Mouse (Mus musculus): ENCODE measurements around the gene Gm20661. TPM values are rescaled to one million over a fixed set of nuclear protein-coding genes. Genes with fewer than 3 reads are reported as not detected.
A peak's percentile ranks its signal among the peaks of the same experiment; 100 is the strongest.
"Not testable (repeated sequence)": the region's sequence is repeated elsewhere in the genome, so short reads cannot be mapped to it uniquely, and the experiment has no call there.

Gm20661 gene
- polyA plus RNA-seq, 1 experiment, result 5.5 TPM

DNA sequence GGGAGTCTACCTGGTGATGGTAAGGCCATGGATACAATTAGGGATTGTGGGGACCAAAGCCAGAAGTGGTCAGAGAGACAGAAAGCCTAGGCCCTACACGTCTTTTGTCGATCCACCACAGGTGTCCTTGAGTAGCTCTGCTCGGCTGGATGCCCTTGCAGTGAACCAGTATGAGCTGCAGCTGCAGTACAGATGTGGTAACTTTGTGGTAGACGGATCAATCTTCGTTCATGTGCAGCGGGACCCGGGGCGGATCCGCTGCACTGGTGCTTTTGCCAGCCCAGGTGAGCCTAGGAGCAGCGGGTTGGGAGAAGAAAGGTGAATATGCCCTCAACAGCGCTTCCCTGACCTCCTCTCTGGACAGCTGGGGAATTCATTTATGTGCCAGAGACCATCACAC lies 10.2 kb downstream of the Gm20661 start:
- no peak for TF ChIP-seq CTCF (IDR thresholded peaks at IDR 0.05; ENCODE audit: insufficient read depth, low read length)
- 90% methylated on average over 11 of the region's 11 CpGs for WGBS
- Histone ChIP-seq H3K4me1 (ENCODE audit: control insufficient read depth, insufficient read depth, low read length) (no peaks in the 10 kb centered on the region), H3K4me3 (replicated peaks; ENCODE audit: extremely low read depth, low read depth, low read length) (no peak overlapping the region)
- no peak for DNase-seq

DNA sequence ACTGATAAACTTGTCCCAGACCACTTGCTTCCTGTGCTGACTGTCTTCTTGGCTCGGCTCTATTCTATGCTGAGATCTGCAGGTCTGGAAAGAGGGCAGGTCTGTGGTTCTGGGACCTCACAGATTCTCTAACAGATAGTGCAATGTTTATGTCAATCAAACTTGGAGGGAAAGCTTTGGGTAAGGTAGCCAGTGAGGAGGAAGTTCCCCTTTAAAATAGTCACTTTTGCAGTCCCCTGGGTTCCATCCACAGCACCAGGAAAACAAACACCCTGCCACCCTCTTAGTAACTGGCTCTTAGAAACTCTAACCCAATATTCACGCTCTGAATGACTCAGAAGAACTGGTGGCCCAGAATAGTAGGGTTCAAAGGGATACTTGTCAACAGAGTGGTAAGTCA lies 11.6 kb downstream of the Gm20661 start:
- TF ChIP-seq POLR2A (IDR thresholded peaks at IDR 0.05; ENCODE audit: borderline replicate concordance, extremely low read depth, low read depth, low read length) (no peak), CTCF (IDR thresholded peaks at IDR 0.05; ENCODE audit: insufficient read depth, low read length) (no peak)
- Histone ChIP-seq H3K4me3 (replicated peaks; ENCODE audit: extremely low read depth, low read depth, low read length) (no peak overlapping the region), H3K4me1 (ENCODE audit: control insufficient read depth, insufficient read depth, low read length) (no peaks in the 10 kb centered on the region)
- WGBS, result 25% methylated on average over 2 of the region's 2 CpGs
- no peak for DNase-seq

GRCm38 (mm10) chr9:107995513-107995912 lies 12.7 kb downstream of the Gm20661 start:
- no peaks in the 10 kb centered on the region for H3K4me1 ChIP-seq (ENCODE audit: control insufficient read depth, insufficient read depth, low read length)
- no peak for DNase-seq
- no peak overlapping the region for H3K4me3 ChIP-seq (replicated peaks; ENCODE audit: extremely low read depth, low read depth, low read length)
- TF ChIP-seq CTCF (IDR thresholded peaks at IDR 0.05; ENCODE audit: insufficient read depth, low read length) (no peak), POLR2A (IDR thresholded peaks at IDR 0.05; ENCODE audit: borderline replicate concordance, extremely low read depth, low read depth, low read length) (no peak)
- 92% methylated on average over 21 of the region's 21 CpGs for WGBS

GRCm38 (mm10) chr9:107996049-107996448 lies 13.2 kb downstream of the Gm20661 start, which contains the start of gene Gm20662:
Gene Gm20662, plus strand, starts transcription at chr9:107996349.
- no peak for DNase-seq
- H3K4me1 ChIP-seq (ENCODE audit: control insufficient read depth, insufficient read depth, low read length), result no peaks in the 10 kb centered on the region

GRCm38 (mm10) chr9:108001922-108002770 lies 19.3 kb downstream of the Gm20661 start, which contains the start of gene Ip6k1:
Gene Ip6k1, plus strand, starts transcription at chr9:108002501.
- H3K4me1 ChIP-seq (ENCODE audit: control insufficient read depth, insufficient read depth, low read length), result peaks cover 12% of the 10 kb centered on the region
- DNase-seq, result peak; percentile 100
- TF ChIP-seq POLR2A (IDR thresholded peaks at IDR 0.05; ENCODE audit: borderline replicate concordance, extremely low read depth, low read depth, low read length), result peak; percentile 94; the same call in 1 of the 2 replicates
- TF ChIP-seq CTCF (IDR thresholded peaks at IDR 0.05; ENCODE audit: insufficient read depth, low read length), result no peak
- H3K4me3 ChIP-seq (replicated peaks; ENCODE audit: extremely low read depth, low read depth, low read length), result peak within 1 kb of the TSS; percentile 90
- WGBS, result under 1% methylated on average over 51 of the region's 51 CpGs

More at GRCm38 (mm10) chr9:107996049-107996448, 13.2 kb downstream of the Gm20661 start, which contains the start of gene Gm20662:
- TF ChIP-seq POLR2A (IDR thresholded peaks at IDR 0.05; ENCODE audit: borderline replicate concordance, extremely low read depth, low read depth, low read length) (no peak), CTCF (IDR thresholded peaks at IDR 0.05; ENCODE audit: insufficient read depth, low read length) (no peak)
- no peak within 1 kb of the TSS for H3K4me3 ChIP-seq (replicated peaks; ENCODE audit: extremely low read depth, low read depth, low read length)
- WGBS, result 82% methylated on average over 5 of the region's 5 CpGs

- TF ChIP-seq CTCF (IDR thresholded peaks at IDR 0.05; ENCODE audit: insufficient read depth, low read length), result no peak
- TF ChIP-seq POLR2A (IDR thresholded peaks at IDR 0.05; ENCODE audit: borderline replicate concordance, extremely low read depth, low read depth, low read length), result no peak
- WGBS, result under 1% methylated on average over 49 of the region's 50 CpGs
- Histone ChIP-seq H3K4me1 (ENCODE audit: control insufficient read depth, insufficient read depth, low read length) (peaks cover 12% of the 10 kb centered on the region), H3K4me3 (replicated peaks; ENCODE audit: extremely low read depth, low read depth, low read length) (peak overlapping the region; percentile 90)
- no peak for DNase-seq
Observed at GRCm38 (mm10) chr9:108002778-108003530, 20.1 kb downstream of the Gm20661 start.

DNA sequence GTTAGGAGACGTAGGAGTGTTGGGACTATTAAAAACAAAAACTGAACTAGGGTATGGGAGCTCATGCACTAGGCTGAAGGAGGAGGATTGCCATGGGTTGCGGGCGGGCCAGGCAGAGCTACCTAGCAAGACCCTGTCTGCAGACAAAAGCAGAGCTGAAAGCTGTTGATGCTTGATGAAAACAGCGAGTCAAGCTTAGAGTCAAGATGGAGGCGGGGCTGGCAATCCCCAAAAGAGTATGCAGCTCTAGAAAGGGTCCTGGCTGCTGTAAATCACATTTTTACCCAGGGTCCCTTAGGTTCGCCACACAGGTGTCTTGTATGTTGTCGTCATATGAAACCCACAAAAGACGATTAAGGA lies 20.7 kb downstream of the Gm20661 start:
- TF ChIP-seq POLR2A (IDR thresholded peaks at IDR 0.05; ENCODE audit: borderline replicate concordance, extremely low read depth, low read depth, low read length) (no peak), CTCF (IDR thresholded peaks at IDR 0.05; ENCODE audit: insufficient read depth, low read length) (no peak)
- peak; percentile 34 for DNase-seq
- WGBS, result 15% methylated on average over 8 of the region's 8 CpGs
- Histone ChIP-seq H3K4me3 (replicated peaks; ENCODE audit: extremely low read depth, low read depth, low read length) (peak overlapping the region; percentile 90), H3K4me1 (ENCODE audit: control insufficient read depth, insufficient read depth, low read length) (peaks cover 12% of the 10 kb centered on the region)

GRCm38 (mm10) chr9:108008041-108008440 lies 25.2 kb downstream of the Gm20661 start:
- Histone ChIP-seq H3K4me3 (replicated peaks; ENCODE audit: extremely low read depth, low read depth, low read length) (no peak overlapping the region), H3K4me1 (ENCODE audit: control insufficient read depth, insufficient read depth, low read length) (peaks cover 8% of the 10 kb centered on the region)
- 63% methylated on average over 5 of the region's 5 CpGs for WGBS
- TF ChIP-seq POLR2A (IDR thresholded peaks at IDR 0.05; ENCODE audit: borderline replicate concordance, extremely low read depth, low read depth, low read length) (no peak), CTCF (IDR thresholded peaks at IDR 0.05; ENCODE audit: insufficient read depth, low read length) (no peak)
- no peak for DNase-seq

DNA sequence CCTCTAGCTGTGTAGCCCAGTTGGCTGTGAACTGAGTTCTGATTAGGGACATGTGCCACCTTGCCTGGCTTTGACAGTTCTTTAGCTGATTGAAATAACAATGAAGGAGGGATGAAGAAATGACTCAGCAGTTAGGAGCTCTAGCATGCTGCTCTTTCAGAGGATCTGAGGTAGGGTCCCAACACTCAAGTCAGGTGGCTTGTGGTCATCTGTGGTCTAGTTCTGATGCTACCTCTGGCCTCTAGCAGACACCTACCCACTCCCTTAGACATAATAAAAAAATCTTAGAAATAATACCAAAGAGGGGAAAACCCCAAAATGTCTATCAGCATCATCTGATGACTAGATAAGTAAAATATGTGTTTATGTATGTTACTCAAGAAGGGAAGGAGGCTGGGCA lies 27.5 kb downstream of the Gm20661 start:
- DNase-seq, result no peak
- H3K4me3 ChIP-seq (replicated peaks; ENCODE audit: extremely low read depth, low read depth, low read length), result no peak overlapping the region
- H3K4me1 ChIP-seq (ENCODE audit: control insufficient read depth, insufficient read depth, low read length), result no peaks in the 10 kb centered on the region; the same call in none of the 2 replicates
- TF ChIP-seq CTCF (IDR thresholded peaks at IDR 0.05; ENCODE audit: insufficient read depth, low read length), result no peak
- TF ChIP-seq POLR2A (IDR thresholded peaks at IDR 0.05; ENCODE audit: borderline replicate concordance, extremely low read depth, low read depth, low read length), result no peak

DNA sequence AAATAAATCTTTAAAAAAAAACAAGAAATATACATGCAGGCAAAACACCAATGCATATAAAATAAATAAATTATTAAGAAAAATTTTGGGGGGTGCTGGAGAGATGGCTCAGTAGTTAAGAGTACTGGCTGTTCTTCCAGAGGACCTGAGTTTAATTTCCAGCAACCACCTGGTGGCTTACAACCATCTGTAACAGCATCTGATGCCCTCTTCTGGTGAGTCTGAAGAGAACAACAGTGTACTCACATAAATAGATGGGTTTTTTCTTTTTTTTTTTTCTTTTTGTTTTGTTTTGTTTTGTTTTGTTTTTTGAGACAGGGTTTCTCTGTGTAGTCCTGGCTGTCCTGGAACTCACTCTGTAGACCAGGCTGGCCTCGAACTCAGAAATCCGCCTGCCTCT lies 30.7 kb downstream of the Gm20661 start:
- 98% methylated on average over 2 of the region's 2 CpGs for WGBS
- DNase-seq; H3K4me3 ChIP-seq (replicated peaks; ENCODE audit: extremely low read depth, low read depth, low read length); H3K4me1 ChIP-seq (ENCODE audit: control insufficient read depth, insufficient read depth, low read length): not testable (repeated sequence)
